Mouse (Mus musculus): Measurements from ENCODE around the gene Mylk4. TPM values are rescaled to one million over a fixed set of nuclear protein-coding genes. Genes with fewer than 3 reads are reported as not detected.

Mylk4 gene
- polyA plus RNA-seq (2015; fragmentation: Nextera tagmentation; extraction: Ambion mirVana) = 0.10 and 0.19 TPM in 2 replicates

GRCm38 (mm10) chr13:32783816-32784215 lies at the start of gene Mylk4:
Mylk4 (minus strand) TSS chr13:32783954.
- WGBS = 70% methylated on average over 8 of the region's 8 CpGs
- Histone ChIP-seq H3K4me2 (no peak within 1 kb of the TSS), H3K9ac (no peak within 1 kb of the TSS), H3K4me3 (no peak within 1 kb of the TSS), H3K4me1 (no peaks in the 10 kb centered on the region), H3K36me3 (no peaks in the 10 kb centered on the region), H3K27me3 (no peaks in the 10 kb centered on the region), H3K9me3 (no peaks in the 10 kb centered on the region), H3K27ac (no peak within 1 kb of the TSS)
- ATAC-seq (ENCODE audit: borderline replicate concordance, extremely low read depth, low FRiP score, low TSS enrichment) = no peak

GRCm38 (mm10) chr13:32833237-32833636 lies 49.5 kb upstream of the Mylk4 start:
- ATAC-seq (ENCODE audit: borderline replicate concordance, extremely low read depth, low FRiP score, low TSS enrichment) = no peak
- 65% methylated on average over 6 of the region's 6 CpGs for WGBS
- Histone ChIP-seq H3K4me1 (no peaks in the 10 kb centered on the region), H3K36me3 (no peaks in the 10 kb centered on the region), H3K9me3 (no peaks in the 10 kb centered on the region), H3K4me3 (no peak overlapping the region), H3K27me3 (no peaks in the 10 kb centered on the region), H3K4me2 (no peak overlapping the region), H3K9ac (no peak overlapping the region), H3K27ac (no peak overlapping the region)

- H3K4me1 ChIP-seq = no peaks in the 10 kb centered on the region
- H3K9ac ChIP-seq = no peak overlapping the region
- H3K4me2 ChIP-seq = no peak overlapping the region
- no peaks in the 10 kb centered on the region for H3K9me3 ChIP-seq
- 61% methylated on average over 3 of the region's 3 CpGs for WGBS
- no peak for ATAC-seq (ENCODE audit: borderline replicate concordance, extremely low read depth, low FRiP score, low TSS enrichment)
- H3K27ac ChIP-seq = no peak overlapping the region
- H3K27me3 ChIP-seq = no peaks in the 10 kb centered on the region
- no peaks in the 10 kb centered on the region for H3K36me3 ChIP-seq
- no peak overlapping the region for H3K4me3 ChIP-seq
These were observed 49.0 kb upstream of the Mylk4 start for GRCm38 (mm10) chr13:32832776-32833175.

- Histone ChIP-seq H3K9me3 (no peaks in the 10 kb centered on the region), H3K4me3 (no peak overlapping the region), H3K9ac (no peak overlapping the region), H3K4me2 (no peak overlapping the region), H3K27me3 (no peaks in the 10 kb centered on the region), H3K36me3 (no peaks in the 10 kb centered on the region), H3K27ac (no peak overlapping the region), H3K4me1 (no peaks in the 10 kb centered on the region)
- 60% methylated on average over 3 of the region's 3 CpGs for WGBS
- ATAC-seq (ENCODE audit: borderline replicate concordance, extremely low read depth, low FRiP score, low TSS enrichment) = no peak
These were observed 47.9 kb upstream of the Mylk4 start for GRCm38 (mm10) chr13:32831505-32832273.

GRCm38 (mm10) chr13:32828886-32829285 lies 45.1 kb upstream of the Mylk4 start:
- WGBS = 52% methylated on average over 4 of the region's 4 CpGs
- no peaks in the 10 kb centered on the region for H3K36me3 ChIP-seq
- H3K9me3 ChIP-seq = no peaks in the 10 kb centered on the region
- no peak overlapping the region for H3K9ac ChIP-seq
- ATAC-seq (ENCODE audit: borderline replicate concordance, extremely low read depth, low FRiP score, low TSS enrichment) = no peak
- H3K4me3 ChIP-seq = no peak overlapping the region
- no peak overlapping the region for H3K4me2 ChIP-seq
- H3K27me3 ChIP-seq = no peaks in the 10 kb centered on the region
- H3K27ac ChIP-seq = no peak overlapping the region
- no peaks in the 10 kb centered on the region for H3K4me1 ChIP-seq

GRCm38 (mm10) chr13:32827951-32828350 lies 44.2 kb upstream of the Mylk4 start:
- H3K4me3 ChIP-seq = no peak overlapping the region
- H3K27ac ChIP-seq = no peak overlapping the region
- no peak overlapping the region for H3K9ac ChIP-seq
- no peak for ATAC-seq (ENCODE audit: borderline replicate concordance, extremely low read depth, low FRiP score, low TSS enrichment)
- no peaks in the 10 kb centered on the region for H3K9me3 ChIP-seq
- H3K36me3 ChIP-seq = peaks cover 9% of the 10 kb centered on the region; the same call in 1 of the 2 replicates
- no peaks in the 10 kb centered on the region for H3K27me3 ChIP-seq
- no peak overlapping the region for H3K4me2 ChIP-seq
- no peaks in the 10 kb centered on the region for H3K4me1 ChIP-seq
- WGBS = 56% methylated on average over 4 of the region's 4 CpGs

GRCm38 (mm10) chr13:32827111-32827822 lies 43.5 kb upstream of the Mylk4 start:
- WGBS = 80% methylated on average over 3 of the region's 3 CpGs
- Histone ChIP-seq H3K36me3 (peaks cover 9% of the 10 kb centered on the region; the same call in 1 of the 2 replicates), H3K4me1 (no peaks in the 10 kb centered on the region), H3K9me3 (no peaks in the 10 kb centered on the region), H3K9ac (no peak overlapping the region), H3K27me3 (no peaks in the 10 kb centered on the region), H3K4me3 (no peak overlapping the region), H3K27ac (no peak overlapping the region), H3K4me2 (no peak overlapping the region)
- ATAC-seq (ENCODE audit: borderline replicate concordance, extremely low read depth, low FRiP score, low TSS enrichment) = no peak

- Histone ChIP-seq H3K4me1 (no peaks in the 10 kb centered on the region), H3K27me3 (no peaks in the 10 kb centered on the region), H3K27ac (no peak overlapping the region), H3K9me3 (no peaks in the 10 kb centered on the region), H3K4me2 (no peak overlapping the region), H3K4me3 (no peak overlapping the region), H3K36me3 (peaks cover 23% of the 10 kb centered on the region), H3K9ac (no peak overlapping the region)
- ATAC-seq (ENCODE audit: borderline replicate concordance, extremely low read depth, low FRiP score, low TSS enrichment) = no peak
- 88% methylated on average over 8 of the region's 8 CpGs for WGBS
These were observed 41.8 kb upstream of the Mylk4 start for GRCm38 (mm10) chr13:32825546-32825945.

- no peak overlapping the region for H3K4me3 ChIP-seq
- H3K27ac ChIP-seq = no peak overlapping the region
- H3K36me3 ChIP-seq = peaks cover 31% of the 10 kb centered on the region
- H3K4me2 ChIP-seq = no peak overlapping the region
- no peaks in the 10 kb centered on the region for H3K9me3 ChIP-seq
- no peaks in the 10 kb centered on the region for H3K4me1 ChIP-seq
- 72% methylated on average over 6 of the region's 6 CpGs for WGBS
- no peak overlapping the region for H3K9ac ChIP-seq
- no peaks in the 10 kb centered on the region for H3K27me3 ChIP-seq
- no peak for ATAC-seq (ENCODE audit: borderline replicate concordance, extremely low read depth, low FRiP score, low TSS enrichment)
These were observed 40.9 kb upstream of the Mylk4 start for GRCm38 (mm10) chr13:32824377-32825330.

GRCm38 (mm10) chr13:32823126-32823525 lies 39.4 kb upstream of the Mylk4 start:
- Histone ChIP-seq H3K27ac (no peak overlapping the region), H3K27me3 (no peaks in the 10 kb centered on the region), H3K4me1 (no peaks in the 10 kb centered on the region), H3K9me3 (no peaks in the 10 kb centered on the region), H3K4me2 (no peak overlapping the region), H3K4me3 (no peak overlapping the region), H3K36me3 (peaks cover 47% of the 10 kb centered on the region), H3K9ac (no peak overlapping the region)
- ATAC-seq (ENCODE audit: borderline replicate concordance, extremely low read depth, low FRiP score, low TSS enrichment) = no peak
- WGBS = 80% methylated on average over 6 of the region's 6 CpGs

- Histone ChIP-seq H3K4me1 (no peaks in the 10 kb centered on the region), H3K4me3 (no peak overlapping the region), H3K27me3 (no peaks in the 10 kb centered on the region), H3K27ac (no peak overlapping the region), H3K4me2 (no peak overlapping the region), H3K9ac (no peak overlapping the region), H3K9me3 (no peaks in the 10 kb centered on the region), H3K36me3 (peaks cover 58% of the 10 kb centered on the region)
- 97% methylated on average over 4 of the region's 4 CpGs for WGBS
- no peak for ATAC-seq (ENCODE audit: borderline replicate concordance, extremely low read depth, low FRiP score, low TSS enrichment)
These were observed 37.9 kb upstream of the Mylk4 start for GRCm38 (mm10) chr13:32821671-32822070.
